Mouse (Mus musculus) brain, embryonic 14.5 days (tissue): ENCODE data around the gene Wrap53.

ENCODE experiments used
- CTCF ChIP-seq: fragments of 200-500 bp; IDR thresholded peaks from 2 replicates; pipeline ENCODE4 v1.5.1; 2012; ENCODE audit warnings: inconsistent platforms, mild to moderate bottlenecking, moderate library complexity, borderline replicate concordance; ENCODE audit not compliant: insufficient read depth, insufficient read length; ENCODE audit errors: extremely low read depth
- POLR2A ChIP-seq: fragments of 200-500 bp; IDR thresholded peaks from 2 replicates; pipeline ENCODE4 v1.6.1; 2012; ENCODE audit warnings: mild to moderate bottlenecking, inconsistent platforms, borderline replicate concordance; ENCODE audit not compliant: poor library complexity, insufficient read depth, insufficient read length, severe bottlenecking; ENCODE audit errors: extremely low read depth

- TF ChIP-seq POLR2A, result no peak
- TF ChIP-seq CTCF, result no peak
Observed at GRCm38 (mm10) chr11:69590622-69591021, 10.6 kb upstream of the Wrap53 start.
